Mouse (Mus musculus) T-cell, adult 2 months (primary cell): ENCODE results near the gene Zkscan16.

Source experiments
- DNase-seq: peaks from one replicate; pipeline ENCODE4 v3.0.0; 2022; ENCODE audit warnings: low spot score

Zkscan16 gene

DNA sequence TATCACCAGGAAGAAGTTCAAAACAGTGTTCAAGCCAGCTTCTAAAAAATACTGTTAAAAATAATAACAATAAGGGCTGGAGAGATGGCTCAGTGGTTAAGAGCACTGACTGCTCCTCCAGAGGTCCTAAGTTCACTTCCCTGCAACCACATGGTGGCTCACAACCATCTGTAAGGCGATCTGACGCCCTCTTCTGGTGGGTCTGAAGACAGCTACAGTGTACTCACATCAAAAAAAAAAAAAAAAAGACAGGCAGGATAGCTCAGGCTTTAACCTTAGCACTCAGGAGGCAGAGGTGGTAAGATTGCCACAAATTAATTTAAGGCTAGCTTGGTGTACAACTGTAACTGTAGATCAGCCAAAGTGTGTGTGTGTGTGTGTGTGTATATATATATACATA lies 57.2 kb downstream of the Zkscan16 start:
- peak; percentile 72 for DNase-seq

- peak; percentile 93 for DNase-seq
These were observed 59.7 kb downstream of the Zkscan16 start, which contains the start of gene Gm20503 for GRCm38 (mm10) chr4:59002948-59003805. TSS of gene Gm20503 (plus strand) at chr4:59003210.

GRCm38 (mm10) chr4:59003806-59004200 lies 60.4 kb downstream of the Zkscan16 start:
- DNase-seq = no peak

DNA sequence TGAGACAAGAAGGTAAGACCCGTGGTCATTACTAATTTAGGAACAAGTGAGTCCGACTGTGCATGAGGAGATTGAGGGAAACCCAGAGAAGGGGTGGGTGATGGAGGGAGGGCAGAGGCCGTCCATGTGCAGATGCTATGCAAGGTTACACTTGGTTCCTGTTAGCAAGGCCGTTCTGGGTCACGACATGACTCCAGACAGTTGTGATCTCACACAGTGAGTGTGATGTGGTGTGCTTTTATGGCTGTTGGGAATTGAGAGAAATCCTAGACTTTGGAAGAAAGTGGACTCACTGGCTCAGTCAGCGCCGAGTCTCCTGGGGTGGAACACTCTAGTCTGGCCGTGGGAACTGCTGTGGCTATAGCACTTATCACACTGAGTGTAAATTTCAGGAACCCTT lies 62.8 kb downstream of the Zkscan16 start:
- no peak for DNase-seq

GRCm38 (mm10) chr4:59007016-59007415 lies 63.6 kb downstream of the Zkscan16 start:
- no peak for DNase-seq
